Mouse (Mus musculus): ENCODE results near the gene H2-Q10. TPM values are rescaled to one million over a fixed set of nuclear protein-coding genes. Genes with fewer than 3 reads are reported as not detected.
"Not testable (repeated sequence)": the region's sequence is repeated elsewhere in the genome, so short reads cannot be mapped to it uniquely, and the experiment has no call there.

The H2-Q10 gene
- polyA plus RNA-seq, 1 experiment, result 10.8 TPM

DNA sequence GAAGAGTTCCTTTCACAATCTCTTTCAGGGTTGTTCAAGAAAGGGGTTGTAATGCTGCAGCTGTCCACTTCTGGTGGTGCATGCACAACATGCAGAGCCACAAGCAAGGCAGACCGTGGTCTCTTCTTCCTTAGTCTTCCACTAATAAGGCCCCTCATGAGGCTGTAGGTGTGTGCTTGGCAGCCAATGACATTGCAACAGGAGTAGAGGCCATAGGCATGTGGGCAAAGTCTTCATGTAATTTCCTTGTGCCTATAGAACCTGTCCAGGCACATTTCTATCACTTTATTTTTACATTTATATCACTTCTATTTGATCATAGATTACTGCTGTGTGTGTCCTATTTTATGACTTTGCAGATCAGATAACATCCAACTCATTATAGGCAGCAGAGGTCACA lies 11.6 kb upstream of the H2-Q10 start:
- not testable (repeated sequence) for DNase-seq (ENCODE audit: low read depth)

DNA sequence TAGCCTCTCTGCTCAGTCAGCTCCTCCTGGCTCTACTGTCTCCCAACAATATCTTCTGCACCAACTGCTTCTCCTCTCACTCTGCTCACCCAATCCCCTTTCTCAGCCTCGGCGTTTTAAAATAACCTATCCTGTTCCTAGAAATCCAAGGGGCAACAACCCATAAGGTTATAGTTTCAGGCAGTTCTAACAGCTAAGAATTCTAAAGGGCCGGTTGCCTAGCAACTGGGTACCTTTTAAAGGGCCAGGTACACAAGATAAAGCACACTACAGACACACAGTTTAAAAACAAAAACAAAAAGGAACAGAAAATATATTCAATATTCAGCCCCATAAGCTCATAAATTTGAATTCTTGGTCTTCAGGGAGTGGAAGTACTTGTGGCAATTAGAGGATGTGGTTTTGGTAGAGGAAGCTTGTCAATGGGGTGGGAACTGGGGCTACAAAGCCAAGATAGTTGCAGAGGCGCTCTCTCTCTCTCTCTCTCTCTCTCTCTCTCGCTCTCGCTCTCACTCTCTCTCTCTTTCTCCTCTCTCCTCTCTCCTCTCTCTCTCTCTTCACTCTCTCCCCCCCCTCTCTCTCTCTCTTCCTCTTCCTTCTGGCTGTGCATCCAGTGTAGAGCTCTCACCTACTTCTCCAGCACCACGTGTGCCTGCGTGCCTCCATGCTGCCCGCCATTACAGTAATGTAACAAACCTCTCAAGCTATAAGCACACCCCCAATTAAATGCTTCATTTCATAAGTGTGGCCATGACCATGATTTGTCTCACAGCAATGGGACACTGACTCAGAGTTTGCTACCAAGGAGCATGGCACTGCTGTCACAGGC lies 9.2 kb upstream of the H2-Q10 start:
- DNase-seq (ENCODE audit: low read depth), result not testable (repeated sequence)

DNA sequence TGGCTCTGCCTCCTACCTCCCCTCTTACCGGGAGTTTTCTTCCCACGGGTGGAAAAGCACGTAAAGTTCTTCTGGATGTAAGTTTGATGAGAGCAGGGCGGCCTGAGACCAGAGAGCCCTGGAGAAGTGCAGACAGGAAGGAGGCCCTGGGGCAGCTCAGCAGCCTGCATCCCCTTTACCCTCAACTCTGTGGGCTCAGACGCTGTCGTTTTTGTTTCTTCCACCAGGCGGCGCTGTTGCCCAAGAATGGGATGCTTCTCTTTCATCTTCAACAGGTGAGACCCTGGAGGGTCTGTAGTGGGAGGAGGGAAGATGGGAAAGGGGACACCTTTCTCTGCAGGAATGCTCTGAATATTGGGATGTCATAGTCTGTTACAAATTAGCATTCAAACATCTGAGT lies 4.2 kb upstream of the H2-Q10 start:
- DNase-seq (ENCODE audit: low read depth), result not testable (repeated sequence)

DNA sequence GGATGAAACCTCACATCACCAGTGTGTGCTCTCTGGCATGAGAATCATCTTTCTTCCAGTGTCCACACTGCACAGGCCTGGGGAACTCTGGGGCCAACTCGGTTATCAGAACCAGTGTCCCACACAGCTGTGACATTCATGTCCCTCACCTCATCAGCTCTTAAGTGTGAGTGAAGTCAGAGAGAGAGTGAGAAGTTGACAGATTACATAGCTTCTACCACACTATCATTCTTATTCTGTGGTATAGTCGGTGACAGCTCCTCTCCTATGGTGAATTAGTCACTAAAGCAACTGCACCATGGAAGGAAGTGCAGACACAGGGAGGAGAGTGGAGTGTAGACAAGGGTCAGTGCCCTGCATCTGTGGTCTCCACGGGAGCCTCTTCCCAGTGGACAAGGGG lies 953 bp upstream of the H2-Q10 start:
- DNase-seq (ENCODE audit: low read depth), result not testable (repeated sequence)

DNA sequence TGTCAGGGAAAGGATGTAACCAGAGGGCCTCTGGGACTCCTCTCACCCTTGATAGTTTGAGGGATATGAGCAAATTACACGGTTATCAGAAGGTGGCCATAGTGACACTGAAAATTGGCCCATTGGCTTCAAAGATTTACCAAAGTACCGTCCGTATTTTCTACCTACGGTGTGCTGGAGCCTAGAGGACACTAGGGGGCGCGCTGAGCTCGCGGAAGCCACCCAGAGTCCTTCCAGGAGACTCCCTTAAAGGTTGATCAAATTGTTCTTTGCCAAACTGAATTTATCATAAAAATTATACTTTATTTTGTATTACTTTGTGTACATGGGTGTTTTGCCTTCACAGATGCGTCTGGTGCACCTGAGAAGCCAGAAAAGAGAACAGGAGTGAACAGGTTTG lies 14.2 kb downstream of the H2-Q10 start:
- DNase-seq (ENCODE audit: low read depth), result no peak

DNA sequence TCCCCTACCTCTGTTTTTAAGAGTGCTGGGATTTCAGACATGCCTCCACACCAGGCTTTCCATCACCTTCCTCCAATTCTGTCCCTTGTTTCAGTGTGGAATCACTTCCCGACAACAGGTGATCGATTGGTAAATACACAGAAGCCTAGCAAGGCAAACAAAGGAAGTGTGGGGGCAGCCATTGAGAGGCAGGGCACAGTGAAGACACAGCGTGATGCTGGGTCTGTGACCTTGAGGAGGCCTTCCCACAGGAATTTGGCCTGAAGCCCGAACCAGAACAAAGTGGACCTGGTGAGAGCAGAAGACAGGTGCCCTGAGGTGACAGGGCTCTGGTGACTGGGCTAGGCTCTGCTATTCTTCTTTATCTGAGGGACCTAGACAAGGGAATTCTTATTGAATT lies 15.8 kb downstream of the H2-Q10 start:
- no peak for DNase-seq (ENCODE audit: low read depth)

DNA sequence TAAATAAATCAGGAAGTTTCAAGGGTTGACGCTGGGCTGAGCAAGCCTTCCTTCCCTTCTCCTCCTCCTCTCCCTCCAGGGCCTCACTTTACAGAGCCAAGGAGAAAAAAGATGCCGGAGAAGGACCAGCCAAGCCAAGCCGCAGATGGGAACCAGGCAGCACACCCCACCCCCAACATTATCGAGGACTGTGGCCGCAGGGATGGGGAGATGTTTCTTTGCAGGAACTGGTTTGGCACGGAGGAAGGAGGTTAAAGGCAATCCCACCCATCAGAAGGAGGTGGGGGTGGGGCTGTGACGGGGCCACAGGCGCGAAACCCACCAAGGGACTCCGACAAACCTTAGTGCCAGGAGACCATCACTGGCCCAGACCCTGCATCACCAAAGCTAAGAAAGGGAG lies 16.8 kb downstream of the H2-Q10 start:
- no peak for DNase-seq (ENCODE audit: low read depth)

DNA sequence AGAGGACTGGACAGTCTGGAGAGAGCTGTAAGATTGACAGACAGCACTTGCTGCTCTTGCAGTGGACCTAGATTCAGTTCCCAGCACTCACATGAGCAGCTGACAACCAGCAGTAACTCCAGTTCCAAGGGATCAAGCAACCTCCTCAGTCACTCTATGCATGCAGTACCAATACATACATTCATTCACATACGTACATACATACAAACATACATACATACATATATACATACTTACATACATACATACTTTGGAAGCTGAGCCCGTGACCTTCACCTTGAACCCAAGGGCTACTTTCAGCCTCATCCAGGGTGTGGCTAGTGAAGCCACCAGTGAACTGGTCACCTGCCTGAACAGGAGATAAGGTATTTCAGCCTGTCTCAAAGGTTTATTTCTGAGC lies 18.2 kb downstream of the H2-Q10 start:
- DNase-seq (ENCODE audit: low read depth), result no peak

DNA sequence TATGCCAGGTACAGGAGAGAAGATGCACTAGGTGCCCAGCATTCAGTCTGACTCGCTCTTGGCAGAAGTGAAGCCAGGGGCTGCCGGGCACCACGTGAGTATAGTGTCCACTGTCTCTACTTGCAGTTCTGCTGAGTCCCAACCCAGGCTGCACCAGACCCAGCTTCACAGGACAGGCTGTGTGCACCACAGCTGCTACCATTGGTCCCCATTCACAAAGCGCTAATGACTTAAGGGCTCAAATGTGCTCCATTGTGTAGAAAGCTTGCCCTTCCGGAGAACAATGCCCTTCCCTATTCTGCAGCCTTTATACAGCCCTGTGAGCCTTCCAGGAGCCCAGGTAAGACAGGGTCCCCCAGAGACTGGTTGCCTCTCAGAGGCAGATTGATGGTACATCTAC lies 20.4 kb downstream of the H2-Q10 start:
- DNase-seq (ENCODE audit: low read depth), result no peak

DNA sequence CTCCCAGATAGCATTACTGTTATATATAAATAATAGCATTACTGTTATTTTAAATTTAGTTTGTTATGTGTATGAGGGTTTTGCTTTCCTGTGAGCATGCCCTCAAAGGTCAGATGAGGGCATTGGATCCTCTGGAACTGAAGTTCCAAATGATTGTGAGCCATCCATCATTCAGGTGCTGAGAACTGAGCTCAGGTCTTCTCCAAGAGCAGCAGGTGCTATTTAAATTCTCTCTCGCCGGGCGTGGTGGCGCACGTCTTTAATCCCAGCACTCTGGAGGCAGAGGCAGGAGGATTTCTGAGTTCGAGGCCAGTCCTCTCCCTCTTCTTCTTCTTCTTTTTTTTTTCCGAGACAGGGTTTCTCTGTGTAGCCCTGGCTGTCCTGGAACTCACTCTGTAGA lies 27.2 kb downstream of the H2-Q10 start:
- no peak for DNase-seq (ENCODE audit: low read depth)

DNA sequence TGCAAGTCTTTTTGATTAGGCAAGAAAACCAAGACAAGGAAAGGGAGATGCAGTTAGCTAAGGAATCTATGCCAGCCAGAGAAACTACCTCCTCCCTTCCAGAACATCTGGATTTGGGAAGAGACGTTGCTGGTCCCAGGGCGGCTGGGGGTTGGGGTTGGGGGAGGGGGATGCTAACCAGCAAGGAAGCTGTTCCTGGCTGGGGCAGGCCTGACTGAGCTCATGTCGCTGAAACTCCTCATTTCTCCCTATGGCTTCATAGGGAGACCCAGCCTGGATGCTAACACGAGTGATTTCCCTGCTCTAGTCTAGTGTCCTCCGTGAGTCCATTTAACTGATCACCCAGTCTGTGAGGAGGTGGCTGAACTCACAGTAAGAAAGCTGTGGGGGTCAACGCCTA lies 32.3 kb downstream of the H2-Q10 start:
- DNase-seq (ENCODE audit: low read depth), result no peak

DNA sequence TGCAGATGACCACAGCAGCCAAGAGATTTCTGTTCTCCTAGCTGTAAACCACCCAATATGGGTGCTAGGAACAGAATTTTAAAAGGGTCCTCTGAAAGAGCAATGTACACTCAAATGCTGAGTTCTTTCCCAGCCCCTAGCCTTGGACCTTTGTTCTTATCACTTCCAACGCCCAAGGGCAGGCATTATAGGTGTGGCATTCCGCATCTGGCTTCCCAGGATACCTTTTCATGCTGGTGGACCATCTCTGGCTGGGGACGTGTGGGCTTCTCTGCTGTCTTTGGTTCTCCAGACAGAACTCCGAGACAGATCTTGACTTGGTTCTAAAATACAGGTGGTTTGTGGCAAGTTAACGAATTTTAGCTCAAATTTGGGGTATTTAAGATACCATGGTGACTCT lies 32.9 kb downstream of the H2-Q10 start:
- no peak for DNase-seq (ENCODE audit: low read depth)

DNA sequence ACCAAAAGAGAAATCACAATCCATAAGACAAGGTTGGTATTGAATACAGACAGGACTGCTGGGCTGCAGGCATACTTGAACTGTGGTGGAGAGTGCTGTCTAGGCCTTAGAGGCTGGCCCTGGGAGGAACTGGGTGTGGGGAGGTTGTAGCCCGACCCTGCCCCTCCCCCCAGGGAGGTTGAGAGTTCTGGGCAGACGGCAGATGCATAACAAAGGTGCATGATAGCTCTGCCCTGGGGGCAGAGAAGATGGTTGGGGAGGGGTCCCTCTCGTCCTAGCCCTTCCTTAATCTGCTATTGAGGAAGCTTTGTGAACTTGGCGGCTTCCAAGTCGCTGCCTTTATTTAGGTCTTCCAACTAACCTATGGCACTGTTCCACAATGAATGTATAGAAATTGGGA lies 34.0 kb downstream of the H2-Q10 start:
- no peak for DNase-seq (ENCODE audit: low read depth)

DNA sequence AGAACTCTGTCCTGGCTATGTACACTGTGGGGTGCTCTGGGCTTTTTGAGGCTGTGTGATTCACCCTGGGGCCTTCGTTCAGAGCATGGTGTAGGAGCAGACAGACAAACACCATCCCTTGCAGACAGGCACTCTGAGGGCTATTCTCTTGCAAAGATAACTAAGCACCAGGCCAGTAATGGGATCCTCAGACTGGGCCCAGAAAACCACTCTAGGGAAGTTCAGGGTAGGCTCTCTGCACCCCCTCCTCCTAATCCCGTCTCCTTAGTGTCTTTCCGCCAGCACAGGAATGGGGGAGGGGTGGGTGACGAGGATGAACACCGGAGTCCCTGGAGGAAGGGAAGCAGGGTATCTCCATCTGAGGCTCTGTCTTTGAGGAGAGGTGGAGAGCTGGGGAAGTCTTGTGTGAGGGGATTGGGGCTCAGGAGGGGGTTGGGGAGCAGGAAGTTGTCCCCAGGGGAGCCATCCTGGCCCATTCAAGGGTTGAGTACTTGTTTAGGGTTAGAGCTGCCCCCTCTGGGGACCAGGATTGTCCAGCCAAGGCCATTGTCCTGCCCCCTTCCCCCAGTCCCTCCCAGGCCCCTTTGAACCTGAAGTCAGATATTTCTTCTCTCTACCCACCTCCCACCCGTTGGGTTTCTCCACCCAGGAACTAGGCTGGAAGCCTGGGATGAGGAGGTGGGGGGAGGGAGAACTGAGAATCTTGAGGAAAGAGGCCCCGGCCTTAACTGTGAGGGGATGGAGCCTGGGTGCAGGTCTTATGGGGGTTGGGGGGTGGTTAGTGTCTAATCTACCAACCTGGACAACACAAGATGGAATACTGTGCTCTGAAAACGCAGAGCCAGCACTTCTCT lies 35.0 kb downstream of the H2-Q10 start:
- no peak for DNase-seq (ENCODE audit: low read depth)

DNA sequence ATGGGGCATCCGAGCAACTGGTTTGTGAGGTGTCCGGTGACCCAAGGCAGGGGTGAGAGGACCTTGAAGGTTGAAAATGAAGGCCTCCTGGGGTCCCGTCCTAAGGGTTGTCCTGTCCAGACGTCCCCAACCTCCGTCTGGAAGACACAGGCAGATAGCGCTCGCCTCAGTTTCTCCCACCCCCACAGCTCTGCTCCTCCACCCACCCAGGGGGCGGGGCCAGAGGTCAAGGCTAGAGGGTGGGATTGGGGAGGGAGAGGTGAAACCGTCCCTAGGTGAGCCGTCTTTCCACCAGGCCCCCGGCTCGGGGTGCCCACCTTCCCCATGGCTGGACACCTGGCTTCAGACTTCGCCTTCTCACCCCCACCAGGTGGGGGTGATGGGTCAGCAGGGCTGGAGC lies 35.9 kb downstream of the H2-Q10 start, which contains the start of gene Pou5f1:
TSS of gene Pou5f1 (plus strand) at position 243 of the 400 bp plus-strand sequence.
- no peak for DNase-seq (ENCODE audit: low read depth)

DNA sequence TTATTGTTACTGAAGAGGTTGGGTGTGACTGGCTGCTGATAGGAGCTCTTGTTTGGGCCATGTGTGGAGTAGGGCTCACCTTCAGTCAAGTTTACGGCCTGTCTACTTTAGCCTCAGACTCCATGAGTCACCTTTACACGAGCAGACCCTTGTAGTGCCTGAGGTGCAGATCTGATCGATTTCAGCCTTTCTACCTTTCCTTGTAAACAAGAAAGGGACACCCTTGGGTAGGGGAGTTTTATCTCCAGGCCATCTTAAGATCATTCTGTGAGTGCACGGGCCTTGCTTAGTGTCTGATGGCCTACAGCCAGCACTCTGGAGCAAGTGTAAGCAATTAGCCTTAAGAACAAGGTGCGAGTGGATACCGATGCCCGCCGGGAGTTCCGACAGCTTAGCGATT lies 37.0 kb downstream of the H2-Q10 start:
- DNase-seq (ENCODE audit: low read depth), result no peak

DNA sequence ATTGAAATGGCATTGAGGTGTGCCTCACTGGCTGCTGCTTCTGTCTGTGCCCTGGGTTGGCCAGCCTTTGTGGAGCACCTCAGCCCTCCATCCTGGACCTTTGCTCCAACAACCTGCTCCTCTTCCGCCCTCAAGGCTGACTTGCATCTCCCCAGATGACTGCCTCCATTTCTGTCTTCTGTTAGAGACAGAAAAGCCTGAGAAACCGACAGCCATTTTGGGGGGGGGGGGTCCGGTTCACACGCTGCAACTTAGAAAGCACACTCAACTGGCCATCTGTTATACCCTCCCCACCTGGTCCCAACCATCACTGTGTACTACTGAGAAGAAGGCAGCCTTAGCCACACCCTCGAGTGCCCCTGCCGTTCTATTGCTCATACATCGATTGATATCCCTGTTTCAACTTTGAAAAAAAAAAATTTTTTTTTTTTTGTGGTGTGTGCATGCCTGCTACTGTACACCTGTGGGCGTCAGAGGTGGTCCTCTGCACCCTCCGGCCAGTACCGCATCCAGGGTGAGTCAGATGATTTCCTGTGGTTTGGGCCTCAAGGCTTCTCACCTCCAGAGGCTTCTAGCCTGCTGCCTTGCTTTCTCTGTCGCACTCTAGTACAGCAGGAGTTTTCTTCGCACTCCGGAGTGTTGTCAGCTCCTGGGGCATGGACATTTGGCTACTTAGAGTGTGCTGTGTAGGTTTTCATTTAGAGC lies 37.8 kb downstream of the H2-Q10 start:
- DNase-seq (ENCODE audit: low read depth), result no peak

DNA sequence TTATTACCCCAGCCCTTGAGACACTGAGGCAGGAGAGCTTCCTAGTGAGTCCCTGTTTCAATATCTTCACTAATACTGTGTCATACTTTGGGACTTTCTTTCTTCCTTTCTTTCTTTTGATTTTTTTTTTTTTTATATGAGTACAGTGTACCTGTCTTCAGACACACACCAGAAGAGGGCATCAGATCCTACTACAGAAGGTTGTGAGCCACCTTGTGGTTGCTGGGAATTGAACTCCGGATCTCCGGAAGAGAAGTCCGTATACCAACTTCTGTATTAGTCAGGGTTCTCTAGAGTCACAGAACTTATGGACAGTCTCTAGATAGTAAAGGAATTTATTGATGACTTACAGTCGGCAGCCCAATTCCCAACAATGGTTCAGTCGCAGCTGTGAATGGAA lies 38.4 kb downstream of the H2-Q10 start:
- DNase-seq (ENCODE audit: low read depth), result not testable (repeated sequence)

DNA sequence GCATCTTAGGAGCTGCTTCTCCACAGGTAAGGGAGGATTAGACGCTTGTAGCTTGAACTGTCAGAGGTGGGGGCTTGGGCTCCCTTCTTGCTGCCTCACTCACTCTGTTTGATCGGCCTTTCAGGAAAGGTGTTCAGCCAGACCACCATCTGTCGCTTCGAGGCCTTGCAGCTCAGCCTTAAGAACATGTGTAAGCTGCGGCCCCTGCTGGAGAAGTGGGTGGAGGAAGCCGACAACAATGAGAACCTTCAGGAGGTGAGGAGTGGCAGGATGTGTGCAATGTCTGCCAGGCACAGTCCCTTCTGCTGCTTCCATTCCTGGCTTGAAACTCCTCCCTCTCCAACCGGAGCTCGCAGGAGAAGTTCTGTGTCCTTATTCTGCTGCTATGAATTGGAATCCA lies 39.4 kb downstream of the H2-Q10 start:
- DNase-seq (ENCODE audit: low read depth), result no peak

DNA sequence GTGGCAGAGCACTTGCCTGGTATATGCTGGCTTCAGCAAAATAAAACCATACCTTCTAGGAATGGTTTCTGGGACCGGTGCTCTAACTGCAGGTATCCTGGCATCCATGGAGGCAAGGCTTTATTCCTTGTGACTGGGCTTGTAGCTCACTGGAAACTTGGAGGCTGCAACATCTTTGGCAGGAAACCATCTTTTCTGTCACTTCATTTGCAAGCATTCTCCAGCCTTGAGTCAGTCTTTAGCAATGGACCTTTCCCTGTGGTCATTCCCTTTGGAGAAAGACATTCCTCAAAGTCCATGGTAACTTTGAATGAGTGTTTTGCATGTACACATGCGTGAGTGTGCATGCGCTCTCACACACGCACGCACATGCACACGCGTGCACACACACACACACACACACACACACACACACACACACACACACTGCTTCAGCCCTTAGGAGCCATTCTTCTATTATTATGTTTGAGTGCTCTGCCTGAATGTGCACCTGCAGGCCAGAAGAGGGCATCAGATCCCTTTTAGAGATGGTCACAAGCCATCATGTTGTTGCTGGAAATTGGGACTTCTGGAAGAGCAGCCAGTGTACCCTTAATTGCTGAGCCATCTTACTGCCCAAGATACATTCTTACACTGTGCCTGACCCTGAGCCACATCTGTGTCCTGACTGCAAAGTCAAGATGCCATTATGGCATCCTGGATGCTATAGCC lies 43.2 kb downstream of the H2-Q10 start:
- no peak for DNase-seq (ENCODE audit: low read depth)

DNA sequence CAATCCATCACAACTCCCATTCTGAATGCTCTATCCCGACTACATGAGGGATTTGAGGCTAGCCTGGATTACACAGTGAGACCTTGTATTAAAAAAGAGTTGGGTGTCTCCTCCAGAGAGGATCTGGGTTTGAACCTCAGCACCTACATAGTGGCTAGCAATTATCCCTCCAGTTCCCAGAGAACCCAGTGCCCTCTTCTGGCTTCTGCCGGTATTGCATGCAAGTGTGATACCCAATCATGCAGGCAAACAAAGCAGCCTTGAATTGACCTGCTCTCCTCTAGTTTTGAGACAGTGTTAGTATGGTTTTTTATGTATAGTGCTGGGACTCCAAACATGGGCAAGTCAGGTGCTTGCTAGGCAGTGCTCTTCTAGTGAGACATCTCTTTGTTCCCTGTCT lies 44.0 kb downstream of the H2-Q10 start:
- no peak for DNase-seq (ENCODE audit: low read depth)

DNA sequence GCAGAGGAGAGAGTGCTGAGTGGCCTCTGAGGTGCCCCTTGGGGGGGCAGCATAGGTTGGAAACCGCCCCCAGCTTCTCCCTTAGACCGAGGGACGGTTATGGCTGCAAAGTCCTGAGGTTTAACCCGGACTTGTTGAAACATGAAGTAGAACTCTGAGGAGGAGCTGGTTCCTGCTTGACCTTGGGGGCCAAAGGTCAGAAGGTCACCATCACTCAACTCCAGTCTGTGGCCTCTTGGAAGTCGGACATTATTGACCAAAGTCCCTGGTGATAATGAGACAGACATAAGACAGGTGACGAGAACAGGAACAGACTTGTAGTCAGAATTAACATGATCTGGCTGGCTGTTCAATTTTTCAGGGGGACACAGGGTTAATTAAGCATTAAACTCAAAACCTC lies 44.9 kb downstream of the H2-Q10 start:
- DNase-seq (ENCODE audit: low read depth), result no peak
